Mouse (Mus musculus): ENCODE results near the gene Vmn2r94. TPM values are rescaled to one million over a fixed set of nuclear protein-coding genes. Genes with fewer than 3 reads are reported as not detected.

Gene Vmn2r94
- total RNA-seq (2018; cell fraction: chromatin; rRNA removed), result not detected
- not detected for total RNA-seq (2018; cell fraction: cytosol; rRNA removed)
- not detected for total RNA-seq (2018; cell fraction: nucleus; rRNA removed)
- not detected in 3 replicates for polyA plus RNA-seq (2018)

- no peaks in the 10 kb centered on the region for H3K79me2 ChIP-seq (ENCODE audit: inconsistent target)
- no peak within 1 kb of the TSS for H3K4me3 ChIP-seq (ENCODE audit: inconsistent target)
- H3K27ac ChIP-seq, result no peak within 1 kb of the TSS
- WGBS (ENCODE audit: missing documents), result 44% methylated on average over 2 of the region's 2 CpGs
- no peaks in the 10 kb centered on the region for H3K36me3 ChIP-seq (ENCODE audit: inconsistent target)
Observed at GRCm38 (mm10) chr17:18277656-18278055, at the start of gene Vmn2r94. Gene Vmn2r94, minus strand, starts transcription at chr17:18277756.

- no peaks in the 10 kb centered on the region for H3K36me3 ChIP-seq (ENCODE audit: inconsistent target)
- H3K4me3 ChIP-seq (ENCODE audit: inconsistent target), result no peak overlapping the region
- no peaks in the 10 kb centered on the region for H3K79me2 ChIP-seq (ENCODE audit: inconsistent target)
- H3K27ac ChIP-seq, result no peak overlapping the region
- WGBS (ENCODE audit: missing documents), result 82% methylated on average over 2 of the region's 2 CpGs
Observed at GRCm38 (mm10) chr17:18323031-18323430, 45.5 kb upstream of the Vmn2r94 start.

- H3K4me3 ChIP-seq (ENCODE audit: inconsistent target), result no peak within 1 kb of the TSS
- WGBS (ENCODE audit: missing documents), result 50% methylated on average over 1 of the region's 1 CpGs
- H3K36me3 ChIP-seq (ENCODE audit: inconsistent target), result no peaks in the 10 kb centered on the region
- H3K27ac ChIP-seq, result no peak within 1 kb of the TSS
- no peaks in the 10 kb centered on the region for H3K79me2 ChIP-seq (ENCODE audit: inconsistent target)
Observed at GRCm38 (mm10) chr17:18297799-18298198, 20.2 kb upstream of the Vmn2r94 start, which contains the start of gene Vmn2r93. Gene Vmn2r93, plus strand, starts transcription at chr17:18298099.

- H3K4me3 ChIP-seq (ENCODE audit: inconsistent target), result no peak overlapping the region
- no peak overlapping the region for H3K27ac ChIP-seq
- WGBS (ENCODE audit: missing documents), result 82% methylated on average over 13 of the region's 14 CpGs
- H3K36me3 ChIP-seq (ENCODE audit: inconsistent target), result no peaks in the 10 kb centered on the region
- no peaks in the 10 kb centered on the region for H3K79me2 ChIP-seq (ENCODE audit: inconsistent target)
Observed at GRCm38 (mm10) chr17:18236931-18237330, 40.6 kb downstream of the Vmn2r94 start.

- 71% methylated on average over 2 of the region's 2 CpGs for WGBS (ENCODE audit: missing documents)
- no peaks in the 10 kb centered on the region for H3K79me2 ChIP-seq (ENCODE audit: inconsistent target)
- no peaks in the 10 kb centered on the region for H3K36me3 ChIP-seq (ENCODE audit: inconsistent target)
- no peak overlapping the region for H3K4me3 ChIP-seq (ENCODE audit: inconsistent target)
- H3K27ac ChIP-seq, result no peak overlapping the region
Observed at GRCm38 (mm10) chr17:18231996-18232395, 45.6 kb downstream of the Vmn2r94 start.

- Histone ChIP-seq H3K4me3 (ENCODE audit: inconsistent target) (no peak overlapping the region), H3K79me2 (ENCODE audit: inconsistent target) (no peaks in the 10 kb centered on the region), H3K27ac (no peak overlapping the region), H3K36me3 (ENCODE audit: inconsistent target) (no peaks in the 10 kb centered on the region)
Observed at GRCm38 (mm10) chr17:18221300-18221699, 56.3 kb downstream of the Vmn2r94 start.

Other genes with a start within 250 kb of the Vmn2r94 start
- not detected in 3 replicates for gene Vmn2r124, start 228.3 kb downstream of the Vmn2r94 start, polyA plus RNA-seq (2018)
- not detected in 3 replicates for gene Vmn2r91, start 192.7 kb downstream of the Vmn2r94 start, polyA plus RNA-seq (2018)
- not detected in 3 replicates for gene Vmn2r92, start 125.9 kb downstream of the Vmn2r94 start, polyA plus RNA-seq (2018)
- not detected in 3 replicates for gene Vmn2r93, start 20.3 kb upstream of the Vmn2r94 start, polyA plus RNA-seq (2018)
- gene Vmn2r95, start 146.3 kb upstream of the Vmn2r94 start, polyA plus RNA-seq (2018), result not detected in 3 replicates

Measured in macrophage (primary cell).